Mouse (Mus musculus): ENCODE data around the gene Rwdd3. TPM values are rescaled to one million over a fixed set of nuclear protein-coding genes. Genes with fewer than 3 reads are reported as not detected.

Gene Rwdd3
- total and polyA plus RNA-seq, 3 experiments, result 0.96 to 2.2 (median 2.1) TPM

DNA sequence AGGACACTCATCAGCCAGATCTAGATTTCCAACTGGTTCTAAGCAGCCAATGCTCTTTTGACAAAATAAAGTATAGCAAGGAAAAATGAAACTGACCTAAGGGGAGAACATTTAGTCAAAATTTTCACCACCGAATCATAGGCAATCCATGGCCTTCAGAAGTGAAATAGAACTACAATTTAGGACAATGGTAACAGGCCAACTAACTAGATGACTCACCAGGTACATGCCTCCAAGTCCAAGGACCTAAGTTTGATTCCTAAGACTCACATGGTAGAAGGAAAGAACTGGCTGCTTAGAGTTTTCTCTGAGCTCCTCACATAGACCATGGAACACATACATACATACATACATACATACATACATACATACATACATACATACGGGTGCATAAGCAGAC lies 44.3 kb downstream of the Rwdd3 start:
- intact Hi-C loops (cut with DNase I), result no loop called here
- H3K4me1 ChIP-seq (ENCODE audit: control insufficient read depth, insufficient read depth, low read length), result no peaks in the 10 kb centered on the region
- H3K4me3 ChIP-seq, result no peak overlapping the region
- H3K27ac ChIP-seq, result no peak overlapping the region
- H3K36me3 ChIP-seq (ENCODE audit: control insufficient read depth, insufficient read depth, low read length), result no peaks in the 10 kb centered on the region
- no peak for TF ChIP-seq CTCF (IDR thresholded peaks at IDR 0.05)
- TF ChIP-seq POLR2A (IDR thresholded peaks at IDR 0.05; ENCODE audit: insufficient read depth, low read depth, low read length), result no peak
- TF ChIP-seq EP300 (IDR thresholded peaks at IDR 0.05; ENCODE audit: insufficient read depth, low read depth, low read length), result no peak
- no peak overlapping the region for H3K9ac ChIP-seq (ENCODE audit: low read depth, low read length)
- no peaks in the 10 kb centered on the region for H3K27me3 ChIP-seq (ENCODE audit: control insufficient read depth, insufficient read depth, low read length)
- H3K79me2 ChIP-seq (replicated peaks; ENCODE audit: control insufficient read depth, insufficient read depth, low read length), result no peaks in the 10 kb centered on the region
- WGBS, result 79% methylated on average over 2 of the region's 2 CpGs
- DNase-seq, result no peak

DNA sequence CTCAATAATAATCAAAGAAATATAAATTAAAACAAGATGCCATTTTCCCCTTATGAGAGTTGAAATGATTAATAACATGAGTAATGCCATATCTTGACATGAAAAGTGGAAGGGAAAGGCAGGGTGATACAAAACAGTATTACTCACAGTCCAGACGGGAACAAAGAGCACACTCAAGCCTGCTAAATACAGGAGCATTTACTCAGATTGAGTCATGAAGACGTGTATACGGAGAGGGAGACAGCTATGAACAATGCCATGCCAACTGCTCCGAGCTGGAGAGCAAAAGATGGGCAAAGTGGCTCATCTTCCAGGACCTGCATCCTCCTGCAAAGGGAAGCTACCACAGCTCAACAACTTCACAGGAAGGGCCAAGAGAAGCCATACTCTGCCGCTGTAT lies 45.0 kb downstream of the Rwdd3 start:
- TF ChIP-seq EP300 (IDR thresholded peaks at IDR 0.05; ENCODE audit: insufficient read depth, low read depth, low read length) (no peak), CTCF (IDR thresholded peaks at IDR 0.05) (no peak), POLR2A (IDR thresholded peaks at IDR 0.05; ENCODE audit: insufficient read depth, low read depth, low read length) (no peak)
- intact Hi-C loops (cut with DNase I), result no loop called here
- Histone ChIP-seq H3K4me1 (ENCODE audit: control insufficient read depth, insufficient read depth, low read length) (no peaks in the 10 kb centered on the region), H3K36me3 (ENCODE audit: control insufficient read depth, insufficient read depth, low read length) (no peaks in the 10 kb centered on the region), H3K27me3 (ENCODE audit: control insufficient read depth, insufficient read depth, low read length) (no peaks in the 10 kb centered on the region), H3K4me3 (no peak overlapping the region), H3K9ac (ENCODE audit: low read depth, low read length) (no peak overlapping the region), H3K27ac (no peak overlapping the region), H3K79me2 (replicated peaks; ENCODE audit: control insufficient read depth, insufficient read depth, low read length) (no peaks in the 10 kb centered on the region)
- WGBS, result 74% methylated on average over 5 of the region's 5 CpGs
- no peak for DNase-seq

DNA sequence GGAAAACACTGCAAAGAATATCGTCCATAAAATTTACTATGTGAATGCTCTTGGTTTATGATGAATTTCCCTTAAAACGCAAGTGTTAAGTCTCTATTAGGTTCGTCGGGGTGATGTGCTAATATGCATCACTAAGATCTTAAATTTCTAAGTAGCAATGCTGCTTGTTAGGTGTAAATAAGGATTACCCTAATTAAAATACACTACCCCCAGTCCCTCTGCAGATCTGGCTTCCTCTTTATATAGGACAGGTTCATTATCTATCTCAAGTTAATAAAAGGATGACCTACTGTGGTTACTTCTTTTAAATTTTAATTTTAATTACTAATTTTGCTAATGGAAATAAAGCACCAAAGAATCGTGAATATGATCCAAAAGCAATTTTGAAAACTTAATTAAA lies 50.4 kb downstream of the Rwdd3 start:
- no peak overlapping the region for H3K4me3 ChIP-seq
- no peak overlapping the region for H3K27ac ChIP-seq

DNA sequence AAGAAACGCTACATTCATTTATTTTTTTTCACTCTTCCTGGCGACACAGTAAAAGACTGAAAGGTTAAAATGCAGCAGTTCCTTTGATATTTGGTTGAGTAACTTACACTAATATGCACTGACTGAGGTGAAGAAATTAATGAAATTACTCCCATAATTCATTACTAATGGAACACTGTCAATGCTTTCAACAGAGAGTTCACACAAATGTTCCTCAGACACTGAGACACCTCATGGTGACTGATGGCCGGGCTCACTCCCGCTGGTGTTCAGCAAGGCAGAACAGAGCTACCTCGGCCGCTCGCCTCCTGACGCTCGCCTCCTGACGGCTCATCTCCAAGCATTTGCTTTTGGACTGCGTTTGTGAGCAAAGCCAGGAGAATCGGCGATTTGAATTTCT lies 54.9 kb downstream of the Rwdd3 start:
- 77% methylated on average over 13 of the region's 13 CpGs for WGBS
- Histone ChIP-seq H3K27me3 (ENCODE audit: control insufficient read depth, insufficient read depth, low read length) (no peaks in the 10 kb centered on the region), H3K36me3 (ENCODE audit: control insufficient read depth, insufficient read depth, low read length) (no peaks in the 10 kb centered on the region), H3K9ac (ENCODE audit: low read depth, low read length) (no peak overlapping the region), H3K4me1 (ENCODE audit: control insufficient read depth, insufficient read depth, low read length) (no peaks in the 10 kb centered on the region), H3K4me3 (no peak overlapping the region), H3K79me2 (replicated peaks; ENCODE audit: control insufficient read depth, insufficient read depth, low read length) (no peaks in the 10 kb centered on the region), H3K27ac (no peak overlapping the region)
- intact Hi-C loops (cut with DNase I), result no loop called here
- TF ChIP-seq CTCF (IDR thresholded peaks at IDR 0.05), result no peak
- no peak for TF ChIP-seq POLR2A (IDR thresholded peaks at IDR 0.05; ENCODE audit: insufficient read depth, low read depth, low read length)
- DNase-seq, result no peak

More for the DNA sequence above, 50.4 kb downstream of the Rwdd3 start:
- intact Hi-C loops (cut with DNase I), result no loop called here
- no peak for DNase-seq
- TF ChIP-seq EP300 (IDR thresholded peaks at IDR 0.05; ENCODE audit: insufficient read depth, low read depth, low read length), result no peak
- no peak for TF ChIP-seq POLR2A (IDR thresholded peaks at IDR 0.05; ENCODE audit: insufficient read depth, low read depth, low read length)
- TF ChIP-seq CTCF (IDR thresholded peaks at IDR 0.05), result no peak
- H3K36me3 ChIP-seq (ENCODE audit: control insufficient read depth, insufficient read depth, low read length), result no peaks in the 10 kb centered on the region
- H3K4me1 ChIP-seq (ENCODE audit: control insufficient read depth, insufficient read depth, low read length), result no peaks in the 10 kb centered on the region
- no peak overlapping the region for H3K9ac ChIP-seq (ENCODE audit: low read depth, low read length)
- H3K27me3 ChIP-seq (ENCODE audit: control insufficient read depth, insufficient read depth, low read length), result no peaks in the 10 kb centered on the region
- 90% methylated on average over 5 of the region's 5 CpGs for WGBS
- H3K79me2 ChIP-seq (replicated peaks; ENCODE audit: control insufficient read depth, insufficient read depth, low read length), result no peaks in the 10 kb centered on the region

DNA sequence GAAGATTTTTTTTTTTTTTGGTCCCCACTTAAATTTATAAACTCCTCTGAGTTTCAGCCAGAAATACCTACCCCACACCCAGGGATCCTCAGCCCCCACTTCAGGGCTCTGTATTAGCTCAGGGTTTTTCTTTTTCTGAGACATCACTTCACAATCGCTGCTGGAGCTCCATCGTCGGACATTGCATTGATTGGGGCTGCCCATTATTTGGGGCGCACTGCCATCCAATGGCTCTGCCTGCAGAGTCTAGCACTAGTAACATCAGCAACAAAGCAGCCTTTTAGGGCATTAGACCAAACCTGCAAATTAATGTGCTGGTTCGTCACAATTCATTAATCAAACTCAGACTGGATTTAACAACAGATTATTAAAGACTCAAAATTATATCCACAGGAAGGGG lies 55.4 kb downstream of the Rwdd3 start:
- intact Hi-C loops (cut with DNase I), result no loop called here

DNA sequence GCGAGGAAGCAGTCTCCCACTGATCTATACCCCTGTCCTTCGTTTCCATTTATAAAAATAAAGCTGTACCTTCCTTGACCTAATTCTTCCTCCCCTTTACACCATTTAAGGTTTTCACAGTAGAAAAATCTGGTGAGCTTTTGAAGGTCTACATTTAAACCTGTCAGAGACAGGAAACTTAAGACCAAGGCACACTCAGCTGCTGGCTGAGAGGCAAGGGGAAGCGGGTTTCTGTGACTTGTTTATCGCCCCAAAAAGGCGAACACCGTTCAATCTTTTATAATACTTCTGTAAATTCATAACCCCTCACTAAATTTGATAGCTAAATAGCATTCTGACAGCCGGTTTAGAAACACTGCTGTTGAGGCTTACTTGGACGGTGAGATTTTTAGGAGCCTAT lies 60.4 kb downstream of the Rwdd3 start:
- WGBS, result 89% methylated on average over 8 of the region's 8 CpGs
- H3K27me3 ChIP-seq (ENCODE audit: control insufficient read depth, insufficient read depth, low read length), result no peaks in the 10 kb centered on the region

More for the DNA sequence above, 55.4 kb downstream of the Rwdd3 start:
- no peak for DNase-seq
- WGBS, result 85% methylated on average over 5 of the region's 5 CpGs
- Histone ChIP-seq H3K4me3 (no peak overlapping the region), H3K79me2 (replicated peaks; ENCODE audit: control insufficient read depth, insufficient read depth, low read length) (no peaks in the 10 kb centered on the region), H3K4me1 (ENCODE audit: control insufficient read depth, insufficient read depth, low read length) (no peaks in the 10 kb centered on the region), H3K27me3 (ENCODE audit: control insufficient read depth, insufficient read depth, low read length) (no peaks in the 10 kb centered on the region), H3K27ac (no peak overlapping the region), H3K9ac (ENCODE audit: low read depth, low read length) (no peak overlapping the region), H3K36me3 (ENCODE audit: control insufficient read depth, insufficient read depth, low read length) (no peaks in the 10 kb centered on the region)
- TF ChIP-seq CTCF (IDR thresholded peaks at IDR 0.05) (no peak), EP300 (IDR thresholded peaks at IDR 0.05; ENCODE audit: insufficient read depth, low read depth, low read length) (no peak), POLR2A (IDR thresholded peaks at IDR 0.05; ENCODE audit: insufficient read depth, low read depth, low read length) (no peak)

More for the DNA sequence above, 60.4 kb downstream of the Rwdd3 start:
- intact Hi-C loops (cut with DNase I), result no loop called here
- Histone ChIP-seq H3K36me3 (ENCODE audit: control insufficient read depth, insufficient read depth, low read length) (no peaks in the 10 kb centered on the region), H3K4me3 (no peak overlapping the region), H3K27ac (no peak overlapping the region), H3K79me2 (replicated peaks; ENCODE audit: control insufficient read depth, insufficient read depth, low read length) (no peaks in the 10 kb centered on the region), H3K9ac (ENCODE audit: low read depth, low read length) (no peak overlapping the region), H3K4me1 (ENCODE audit: control insufficient read depth, insufficient read depth, low read length) (no peaks in the 10 kb centered on the region)
- TF ChIP-seq EP300 (IDR thresholded peaks at IDR 0.05; ENCODE audit: insufficient read depth, low read depth, low read length) (no peak), POLR2A (IDR thresholded peaks at IDR 0.05; ENCODE audit: insufficient read depth, low read depth, low read length) (no peak), CTCF (IDR thresholded peaks at IDR 0.05) (no peak)
- DNase-seq, result no peak
